Mouse (Mus musculus) small intestine, adult 2 months (tissue): ENCODE data around the gene Usp18.

Experiments used
- CTCF ChIP-seq: fragments of 200-500 bp; IDR thresholded peaks from 2 replicates; pipeline ENCODE4 v1.5.1; 2012; ENCODE audit warnings: low read depth, mild to moderate bottlenecking, control low read depth, inconsistent platforms, low read length, moderate library complexity, mixed read lengths; ENCODE audit not compliant: insufficient replicate concordance, insufficient read length; ENCODE audit errors: extremely low read depth
- POLR2A ChIP-seq: fragments of 200-500 bp; IDR thresholded peaks from 2 replicates; pipeline ENCODE4 v1.6.1; 2012; ENCODE audit warnings: low read depth, mild to moderate bottlenecking, control low read depth, inconsistent platforms, low read length, moderate library complexity

- TF ChIP-seq POLR2A (no peak), CTCF (peak; percentile 73; the same call in 1 of the 2 replicates)
These were observed 26.5 kb downstream of the Usp18 start for GRCm38 (mm10) chr6:121272075-121272800.
